Mouse (Mus musculus) frontal cortex, adult (tissue): Measurements from ENCODE around the gene Gm10147.
"Not testable (repeated sequence)": the region's sequence is repeated elsewhere in the genome, so short reads cannot be mapped to it uniquely, and the experiment has no call there.

Experiments used
- ATAC-seq: cut with Nextera tagmentation; 2 replicates; pipeline ENCODE4 v1.9.2; 2017; ENCODE audit warnings: mild to moderate bottlenecking, moderate library complexity, mixed read lengths; ENCODE audit not compliant: low TSS enrichment

The Gm10147 gene

GRCm38 (mm10) chrX:28607742-28608141 lies at the start of gene Gm10147:
Gene Gm10147, minus strand, starts transcription at chrX:28607842.
- ATAC-seq, result not testable (repeated sequence)
